Mouse (Mus musculus): ENCODE measurements at regions not wholly inside any gene's neighbourhood (a gene's known extent, or its start where the extent isn't known, plus 50 kb on each side); places are given as distances from the start of the nearest gene placed in this dataset.

DNA sequence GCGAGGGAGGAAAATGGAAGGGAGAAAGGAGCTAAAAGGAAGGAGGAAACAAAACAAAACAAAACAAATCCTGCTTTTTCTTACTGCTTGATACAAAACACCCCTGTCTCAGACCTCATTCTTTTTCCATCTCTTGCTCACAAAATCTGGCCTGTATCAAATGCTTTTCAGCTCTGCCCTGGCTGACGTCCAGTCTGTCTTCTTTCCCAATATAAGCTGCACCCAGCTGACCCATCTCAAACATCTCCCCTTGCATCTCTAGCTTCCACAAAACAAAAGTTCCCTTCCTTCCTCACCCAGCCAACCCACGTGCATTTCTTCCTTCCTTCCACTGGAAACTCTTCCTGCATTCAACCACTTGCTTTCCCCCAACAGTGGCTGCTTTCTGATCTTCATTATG, 183.1 kb upstream of the Usp25 start:
- DNase-seq, result no peak

DNA sequence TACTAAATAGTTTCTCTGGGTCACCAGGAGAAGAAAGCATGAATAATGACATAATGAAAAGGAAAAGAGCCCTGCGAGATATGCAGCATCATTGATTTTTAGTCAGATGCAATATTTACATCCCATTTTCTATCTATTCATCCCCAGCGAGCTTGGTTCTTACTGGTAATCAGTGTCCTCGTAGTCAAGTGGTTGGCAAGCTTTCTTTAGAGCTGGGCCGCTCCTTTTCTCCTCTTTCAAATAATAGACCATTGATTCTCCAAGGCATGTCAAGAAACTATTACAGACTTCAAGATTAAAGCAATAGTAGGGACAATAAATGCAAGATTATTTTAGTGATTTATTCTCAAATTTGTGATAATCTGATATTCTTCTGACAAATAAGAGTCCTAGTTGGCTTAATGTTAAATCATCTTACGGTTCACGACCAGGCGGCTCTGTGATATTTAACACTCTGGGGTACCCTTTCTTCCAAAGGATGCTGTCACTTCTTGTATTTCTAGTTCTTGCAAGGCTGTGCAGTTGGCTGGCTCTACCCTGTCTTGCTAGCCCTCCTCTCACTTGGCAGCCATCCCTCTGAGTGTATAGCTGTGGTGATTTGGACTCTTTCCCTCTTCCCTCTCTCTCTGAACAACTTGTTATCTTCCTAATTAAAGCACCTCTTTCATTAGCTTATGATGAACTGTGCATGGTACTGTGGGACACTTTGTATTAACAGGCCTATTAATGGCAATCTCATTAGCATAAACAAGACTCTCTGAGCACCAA, 185.6 kb upstream of the Usp25 start:
- DNase-seq, result no peak

DNA sequence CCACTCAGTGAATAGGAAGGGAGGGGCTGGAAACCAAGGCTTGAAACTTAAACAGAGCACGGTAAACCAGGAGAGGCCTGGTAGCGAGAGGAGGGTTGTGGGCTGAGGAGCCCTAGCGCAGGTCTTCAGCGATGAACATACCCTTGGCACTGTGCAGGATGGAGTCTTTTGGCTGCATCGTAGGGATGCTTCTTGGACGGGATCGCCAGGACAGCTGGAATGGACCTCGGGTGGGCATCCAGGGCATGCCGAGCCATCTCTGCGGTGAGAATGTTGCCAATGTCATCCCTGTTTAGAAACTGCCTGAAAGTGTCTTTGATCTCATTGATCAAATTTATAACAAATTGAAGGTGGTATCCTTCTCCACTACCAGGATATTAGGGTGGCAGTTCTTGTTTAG, 192.2 kb upstream of the Usp25 start:
- DNase-seq, result no peak

DNA sequence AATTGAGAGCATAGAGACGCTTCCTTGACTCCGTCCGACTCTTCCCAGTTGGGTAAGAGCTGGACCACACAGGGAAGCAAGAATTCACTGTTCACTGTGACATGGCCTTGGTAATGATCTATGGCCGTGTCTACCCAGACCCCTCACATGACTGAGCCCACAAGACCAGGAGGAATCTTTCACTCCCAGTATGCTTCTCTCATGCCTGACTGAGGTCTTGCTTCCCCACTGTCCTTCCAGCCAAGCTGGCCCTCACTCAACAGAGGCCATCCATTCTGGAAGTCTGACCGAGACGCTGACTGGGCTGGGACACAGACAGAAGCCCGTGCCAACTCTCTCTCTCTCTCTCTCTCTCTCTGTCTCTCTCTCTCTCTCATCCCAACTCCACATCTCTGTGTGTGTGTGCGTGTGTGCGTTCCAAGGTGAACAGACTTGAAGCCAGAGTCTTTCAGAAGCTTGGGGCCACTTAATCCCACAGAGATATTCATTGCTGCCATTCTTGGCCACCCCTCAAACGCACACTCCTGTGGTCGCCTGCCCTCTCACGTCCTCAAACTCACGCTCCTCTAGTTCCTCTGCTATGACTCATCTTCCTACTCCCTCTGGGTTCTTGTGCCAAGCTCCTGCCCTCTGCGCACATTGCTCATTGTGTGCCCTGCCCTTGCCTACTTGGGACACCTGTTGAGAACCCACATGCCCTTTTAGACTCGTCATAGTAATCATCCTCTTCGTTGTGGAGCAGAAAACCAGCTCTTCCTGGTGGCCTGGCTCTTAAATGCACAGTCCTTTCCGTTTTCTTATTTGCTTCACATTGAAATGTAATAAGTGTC, 197.2 kb upstream of the Usp25 start:
- no peak for DNase-seq

DNA sequence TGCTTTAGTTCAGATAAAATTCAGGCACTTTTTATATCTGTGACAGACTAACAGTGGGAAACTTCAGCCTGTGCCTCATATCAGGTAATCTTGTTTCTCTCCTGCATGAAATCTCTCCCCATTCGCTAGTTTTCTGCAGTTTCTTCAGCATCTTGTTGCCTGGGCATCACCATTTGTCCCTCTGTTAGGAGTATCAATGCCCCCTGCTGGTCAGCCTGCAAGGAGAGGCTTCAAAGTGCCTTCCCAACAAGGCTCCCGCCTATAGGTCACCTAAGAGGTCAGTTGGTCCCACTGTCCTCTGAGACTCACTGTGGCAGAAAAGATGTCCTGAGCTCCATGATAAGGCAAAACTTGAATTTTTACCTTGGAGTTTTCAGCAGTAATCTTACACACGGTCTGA, 209.8 kb upstream of the Usp25 start:
- DNase-seq, result peak in 1 of 2 experiments; percentile 6

DNA sequence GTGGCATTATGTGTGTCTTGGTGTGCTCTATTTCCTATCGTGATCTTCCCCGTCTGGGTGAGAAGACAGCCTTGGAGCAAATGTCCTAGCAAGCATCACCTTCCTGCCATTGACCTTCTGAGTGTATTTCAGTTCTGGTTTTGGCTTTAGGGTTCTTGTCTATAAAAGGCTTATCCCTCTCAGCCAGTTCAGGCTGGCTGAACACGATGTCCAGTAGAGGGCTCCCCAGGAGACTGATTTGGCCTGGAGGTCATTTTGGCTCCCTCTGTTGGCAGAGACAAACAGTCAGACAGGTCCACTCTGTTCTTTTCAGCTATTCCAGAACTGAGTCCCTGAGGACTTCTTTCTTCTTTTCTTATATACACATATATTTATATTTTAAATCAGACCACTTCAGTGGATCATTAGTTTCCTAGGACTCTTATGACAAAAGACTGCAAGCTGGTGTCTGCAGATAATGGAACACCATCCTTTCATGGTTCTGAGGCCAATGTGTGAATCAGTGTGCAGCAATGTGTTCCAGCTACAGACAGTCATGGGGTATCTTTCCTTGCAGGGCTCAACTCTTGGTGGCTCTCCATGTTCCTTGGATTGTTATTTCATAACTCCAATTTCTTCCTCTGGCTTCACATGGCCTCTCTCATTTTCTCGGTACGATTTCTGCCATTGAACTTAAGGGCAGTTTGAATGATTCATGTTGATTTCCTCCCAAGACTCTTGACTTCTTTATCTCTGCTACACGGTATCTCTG, 226.9 kb upstream of the Usp25 start:
- DNase-seq, result peak; percentile 5 to 14

DNA sequence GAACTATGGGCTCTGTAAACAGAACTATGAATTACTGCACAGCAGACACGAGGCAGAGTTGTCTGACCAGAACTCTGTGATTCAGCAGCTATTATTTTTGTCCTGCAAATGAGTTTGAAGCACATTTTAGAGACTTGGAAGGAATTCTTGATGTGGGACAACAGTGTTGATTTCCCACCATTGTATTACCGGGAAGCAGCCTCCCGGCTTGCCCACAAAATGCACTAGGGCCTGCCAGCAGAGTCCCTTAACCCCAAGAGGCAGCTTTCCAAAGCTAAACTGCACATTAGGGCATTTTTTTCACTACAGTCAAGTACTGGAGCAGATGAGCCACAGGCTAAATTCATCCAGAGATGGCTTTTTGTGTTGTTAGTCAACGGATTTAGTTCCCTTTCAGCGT, 230.8 kb upstream of the Usp25 start:
- no peak for DNase-seq

DNA sequence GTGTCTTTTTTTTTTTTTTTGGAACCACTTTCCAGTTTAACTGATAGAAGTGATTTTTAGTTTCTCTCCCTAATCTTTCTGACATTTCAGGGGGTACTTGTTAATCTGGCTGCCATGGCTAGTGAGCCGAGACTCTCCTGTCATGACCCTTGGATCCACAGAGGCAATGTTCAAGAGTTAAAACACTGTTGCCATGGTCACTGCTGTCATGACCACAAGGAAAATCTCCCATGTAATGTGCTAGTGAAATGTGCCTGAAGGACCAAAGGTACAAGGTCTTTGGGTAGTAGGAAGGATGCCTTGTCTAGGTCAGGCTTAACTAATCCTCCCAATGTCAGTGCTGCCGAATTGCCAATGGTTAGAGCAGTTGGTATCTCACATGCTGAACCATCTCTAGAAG, 237.7 kb upstream of the Usp25 start:
- DNase-seq, result no peak

DNA sequence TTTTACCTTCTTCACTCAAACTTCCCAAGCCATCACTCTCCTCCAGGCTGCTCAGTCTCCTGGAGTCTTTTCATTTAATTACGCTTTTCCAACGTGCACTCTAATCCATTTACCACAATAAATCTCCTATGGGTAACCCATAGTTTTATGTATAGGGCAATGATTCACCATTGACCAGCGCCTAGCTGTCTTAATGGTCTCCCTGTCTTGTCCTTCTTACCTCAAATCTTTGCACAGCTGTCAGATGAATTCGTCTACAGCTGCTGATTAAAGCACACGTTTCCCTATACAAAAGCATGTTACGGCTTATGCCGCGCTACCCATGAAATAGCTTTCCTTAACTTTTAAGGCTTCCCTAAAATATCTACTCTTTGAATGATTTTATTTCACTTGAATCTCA, 239.5 kb upstream of the Usp25 start:
- no peak for DNase-seq

DNA sequence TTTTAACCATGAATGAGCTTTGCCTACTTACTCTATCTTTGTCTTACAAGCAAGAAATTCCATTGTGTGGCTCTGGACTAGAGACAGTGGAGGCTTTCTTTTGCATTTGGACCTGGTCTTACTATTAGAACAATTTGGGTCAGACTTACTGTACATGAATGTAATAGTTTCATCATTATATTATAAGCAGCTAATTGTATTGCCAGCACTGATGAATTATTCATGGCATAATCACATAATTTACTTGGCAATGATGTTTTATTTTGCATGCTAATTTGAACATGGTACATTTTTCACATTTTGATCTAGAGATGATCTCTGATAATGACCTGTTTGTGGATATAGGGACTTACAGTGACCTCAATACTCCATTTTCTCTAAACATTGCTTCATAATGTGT, 240.0 kb upstream of the Usp25 start:
- DNase-seq, result no peak

DNA sequence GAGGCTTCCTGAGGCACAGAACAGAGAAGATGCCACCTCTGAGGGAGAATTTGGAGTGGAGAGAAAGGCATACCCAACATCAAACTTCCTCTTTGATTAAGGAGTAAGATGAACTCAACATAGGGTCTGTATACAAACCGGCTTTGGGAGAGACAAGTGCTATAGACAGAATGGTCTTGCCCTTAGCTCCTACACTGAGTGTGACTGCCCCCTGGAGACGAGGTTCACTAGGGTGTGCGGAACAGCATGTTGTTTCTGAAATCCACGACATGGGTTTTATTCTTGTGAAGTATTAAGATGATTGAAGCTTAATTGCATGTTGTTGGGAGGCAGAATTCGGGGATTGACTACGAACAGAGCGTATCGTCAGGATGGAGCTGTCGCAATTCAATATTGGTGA, 244.9 kb upstream of the Usp25 start:
- DNase-seq, result peak; percentile 4 to 15

DNA sequence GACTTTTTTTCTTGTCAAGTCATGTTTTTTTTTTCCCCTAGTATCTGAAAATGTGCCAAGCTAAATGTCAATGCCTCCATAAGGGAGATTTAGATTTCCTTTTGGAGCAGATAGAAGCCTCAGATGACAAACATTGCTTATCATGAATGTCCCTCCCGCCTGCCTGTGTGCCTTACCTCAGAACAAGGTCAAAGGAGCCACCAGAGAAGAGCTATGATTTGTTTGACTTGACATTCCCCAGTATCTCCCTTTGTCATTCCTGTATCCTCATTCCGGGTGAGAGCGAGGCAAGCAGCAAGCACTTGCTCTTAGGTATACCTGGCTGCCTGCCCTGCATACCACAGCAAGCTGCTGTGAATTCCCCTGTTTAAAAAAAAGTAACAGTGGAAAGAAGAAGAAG, 246.9 kb upstream of the Usp25 start:
- no peak for DNase-seq

DNA sequence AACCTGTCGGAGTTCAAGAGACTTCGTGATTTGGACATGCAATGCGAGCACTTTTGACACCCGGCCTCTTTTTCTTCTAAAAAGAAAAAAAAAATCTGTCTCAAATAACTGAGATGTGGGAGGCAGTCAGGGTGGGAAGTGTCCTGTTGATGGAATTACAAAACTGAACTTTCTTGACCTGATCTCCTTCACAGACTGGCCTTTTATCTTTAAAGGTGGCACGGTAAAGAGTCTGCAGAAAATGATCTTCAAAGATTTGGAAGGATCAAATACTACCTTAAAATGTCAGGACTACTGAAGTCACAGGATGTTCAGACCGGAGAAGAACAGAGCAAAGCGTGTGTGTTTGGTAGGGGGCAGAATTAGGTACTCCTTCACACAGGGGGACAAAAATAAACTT, 248.0 kb upstream of the Usp25 start:
- DNase-seq, result no peak

DNA sequence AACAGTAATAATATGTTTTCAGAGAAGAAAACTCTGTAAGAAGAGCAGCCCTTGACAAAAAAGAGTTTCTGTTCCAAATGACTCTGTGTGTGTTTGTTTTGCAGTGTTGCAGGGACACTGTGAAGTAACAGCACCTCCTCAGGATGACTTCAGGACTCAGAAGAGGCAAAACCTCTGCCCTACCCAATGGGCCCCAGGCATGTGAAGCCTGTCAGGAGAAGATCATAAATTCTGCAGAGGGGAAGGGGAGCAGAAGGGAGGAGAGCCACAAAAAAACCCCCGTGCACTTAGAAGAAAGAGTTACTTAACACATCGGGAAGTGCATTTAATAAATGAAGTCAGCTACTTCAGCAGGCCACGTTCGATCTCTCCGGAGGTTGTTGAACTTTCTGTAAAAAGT, 248.5 kb upstream of the Usp25 start:
- no peak for DNase-seq

DNA sequence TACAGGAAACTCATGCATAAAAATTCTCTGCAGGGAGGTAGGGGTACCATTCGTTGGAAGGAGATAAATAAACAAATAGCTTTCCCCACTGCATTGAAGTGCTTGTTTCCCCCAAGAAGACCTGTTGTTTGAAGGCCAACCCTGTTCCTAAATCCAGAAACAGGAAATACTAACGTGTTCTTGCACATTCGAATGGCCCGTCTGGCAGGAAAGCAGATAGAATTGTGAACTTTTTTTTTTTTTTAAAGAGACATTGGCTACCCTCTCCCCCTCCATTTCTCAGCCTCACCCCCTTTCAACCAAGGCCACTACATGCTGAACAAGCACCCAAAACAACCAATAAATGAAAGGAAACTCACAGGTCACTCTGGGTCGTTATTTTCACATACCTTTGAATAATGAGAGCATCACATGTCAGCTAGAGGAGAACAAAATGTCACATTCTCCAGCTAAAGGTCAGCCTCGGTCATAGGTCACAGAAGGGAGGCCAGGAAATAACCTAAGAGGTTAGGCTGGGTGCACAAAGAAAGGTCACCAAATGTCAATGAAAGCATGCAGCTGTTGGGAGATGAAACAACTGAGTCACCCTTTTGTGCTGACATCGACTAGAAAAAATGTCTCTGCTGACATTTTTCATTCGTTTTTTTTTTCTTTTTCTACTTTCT, 250.8 kb upstream of the Usp25 start:
- no peak for DNase-seq

DNA sequence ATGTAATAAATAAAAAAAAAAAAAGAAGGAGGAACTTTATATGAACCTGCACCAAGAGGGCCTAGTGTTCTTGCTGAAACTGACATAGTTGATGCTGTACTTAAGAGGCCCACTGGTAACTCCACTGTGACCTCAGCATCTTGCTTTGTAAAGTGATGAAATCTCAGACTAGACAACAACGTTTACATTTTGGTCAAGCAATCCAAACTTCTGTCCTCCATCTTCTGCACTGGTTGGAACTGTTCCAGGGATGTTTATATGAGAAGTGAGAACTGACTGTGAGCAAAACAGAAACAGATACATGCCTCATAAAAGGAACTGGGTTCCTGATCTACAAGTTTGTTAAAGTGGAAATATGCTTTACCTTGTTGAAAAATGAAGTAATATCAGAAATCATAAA, 251.7 kb upstream of the Usp25 start:
- no peak for DNase-seq

DNA sequence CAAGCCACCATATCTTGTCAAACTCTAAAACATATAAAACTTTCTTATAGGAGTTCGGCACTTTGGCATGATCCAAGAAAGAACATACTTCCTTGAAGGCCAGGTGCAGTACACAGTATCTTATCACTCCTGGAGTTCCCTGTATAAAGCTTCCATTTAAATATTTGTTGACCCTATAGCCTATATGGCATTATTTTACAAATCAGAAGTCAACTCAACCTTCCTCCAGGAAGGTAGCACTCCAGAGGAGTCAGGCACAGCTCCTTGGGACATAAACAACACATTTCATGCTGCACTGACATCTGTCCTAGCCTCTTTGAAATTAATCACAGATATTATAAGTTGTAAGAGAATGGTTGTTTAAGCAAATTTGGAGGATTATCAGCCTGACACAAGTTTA, 252.5 kb upstream of the Usp25 start:
- DNase-seq, result no peak

DNA sequence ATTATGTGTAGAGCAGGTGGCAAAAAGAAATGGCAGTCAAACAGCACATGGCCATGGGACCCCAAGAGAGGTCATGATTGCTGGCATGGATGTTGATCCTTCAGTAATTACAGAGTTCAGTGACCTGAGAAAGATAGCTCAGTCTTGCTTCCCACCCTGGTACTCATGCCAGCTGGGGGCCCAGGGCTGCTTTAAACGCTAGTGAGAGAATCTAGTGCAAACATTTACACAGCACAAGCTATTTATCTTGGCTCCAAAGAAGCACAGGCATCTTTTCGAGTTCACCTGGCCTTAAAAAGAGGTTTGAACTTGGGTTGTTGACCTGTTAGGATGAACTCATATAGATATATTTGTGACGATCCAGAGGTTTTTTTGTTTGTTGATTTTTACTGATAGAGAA, 258.6 kb upstream of the Usp25 start:
- no peak for DNase-seq

DNA sequence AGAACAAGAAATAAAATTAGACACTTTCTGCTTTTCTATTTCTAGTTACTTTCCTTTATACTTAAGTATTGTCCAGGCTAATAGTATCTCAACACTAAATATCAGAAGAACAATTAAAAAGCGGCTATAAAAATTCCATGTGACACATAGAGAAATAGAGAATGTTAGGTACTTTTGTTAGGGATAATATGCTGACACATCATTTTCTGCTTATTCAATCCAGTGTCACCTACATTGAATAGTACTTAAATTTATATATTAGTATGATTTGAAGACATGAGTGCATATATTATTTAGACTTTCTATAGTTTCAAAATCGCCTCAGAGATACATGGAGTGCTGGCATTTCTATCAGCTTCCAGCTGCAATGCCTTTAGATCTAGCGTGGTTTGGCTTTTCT, 267.1 kb upstream of the Usp25 start:
- no peak for DNase-seq

DNA sequence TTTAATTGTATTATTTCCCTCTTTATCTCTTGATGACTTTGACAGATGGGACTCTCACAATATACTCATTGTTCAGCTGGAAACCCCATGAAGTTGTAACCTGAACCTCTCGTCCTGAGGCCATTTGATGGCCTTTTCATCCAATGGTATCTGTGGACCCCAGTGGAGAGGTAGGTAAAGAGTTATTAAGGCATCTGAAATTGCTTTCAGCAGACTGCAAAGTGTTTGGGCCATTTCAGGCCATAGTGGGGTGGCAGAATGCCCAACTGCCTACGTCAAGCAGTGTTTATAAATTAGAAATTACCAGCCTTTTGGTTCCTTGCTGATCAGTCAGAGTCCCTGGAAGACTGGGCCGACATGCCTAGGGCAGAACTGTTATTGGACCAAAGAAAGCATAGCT, 272.4 kb upstream of the Usp25 start:
- DNase-seq, result no peak

DNA sequence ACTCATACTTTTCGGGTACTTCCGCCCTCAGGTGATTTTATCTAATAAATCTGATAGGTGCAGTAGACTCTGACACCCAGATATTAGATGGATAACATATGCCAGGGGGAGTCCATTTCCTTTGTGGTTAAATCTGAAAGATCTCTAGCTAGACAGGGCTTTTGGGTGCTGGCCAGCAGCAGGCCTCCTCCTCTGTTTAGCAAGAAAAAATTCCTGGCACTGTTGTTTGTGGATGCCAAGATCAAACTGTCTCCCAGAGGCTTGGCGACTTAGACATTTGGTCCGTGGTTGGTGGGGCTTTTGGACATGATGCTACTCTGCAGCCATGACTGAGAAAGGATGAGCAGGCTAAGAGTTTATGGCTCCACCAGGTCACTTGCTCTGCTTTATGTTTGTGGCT, 287.5 kb upstream of the Usp25 start:
- DNase-seq, result no peak

DNA sequence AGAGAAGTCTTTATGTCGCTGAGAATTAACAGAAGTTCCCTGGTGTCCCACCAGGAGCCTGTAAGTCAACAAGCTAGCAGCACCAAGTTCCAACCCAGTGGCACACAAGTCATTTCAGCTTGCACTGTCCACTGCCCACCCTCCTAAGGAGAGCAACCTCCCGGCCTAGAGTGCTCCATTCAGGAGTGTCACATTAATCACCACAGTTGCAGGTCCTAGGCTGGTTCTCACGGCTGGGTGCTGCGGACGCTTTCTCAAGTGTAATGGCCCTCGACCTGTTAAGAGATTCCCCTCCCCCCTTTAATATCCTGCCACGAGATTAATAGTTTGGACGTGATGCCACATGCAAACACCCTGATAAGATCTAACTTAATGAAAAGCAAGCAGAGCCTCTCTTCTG, 288.2 kb upstream of the Usp25 start:
- no peak for DNase-seq

DNA sequence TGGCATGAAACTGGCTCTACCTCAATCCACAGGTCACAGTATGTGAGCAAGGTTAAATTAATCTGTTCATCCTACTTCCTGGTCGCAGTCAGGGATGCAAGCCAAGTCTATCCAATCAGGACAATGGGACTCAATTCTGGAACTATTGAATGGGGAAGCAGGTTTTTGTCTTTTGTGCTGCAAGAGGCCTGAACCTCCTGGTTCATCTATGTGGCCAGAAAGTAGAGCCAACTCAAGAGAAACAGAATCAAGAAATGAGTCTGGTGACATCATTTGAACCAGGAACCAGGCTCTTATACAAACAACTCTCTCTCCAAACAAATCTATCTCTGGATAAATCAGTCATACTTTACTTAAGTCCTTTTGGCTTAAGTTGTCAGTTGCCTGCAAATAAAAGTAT, 294.7 kb upstream of the Usp25 start:
- no peak for DNase-seq
